Mouse (Mus musculus): ENCODE results near the gene Palm.

Gene Palm

DNA sequence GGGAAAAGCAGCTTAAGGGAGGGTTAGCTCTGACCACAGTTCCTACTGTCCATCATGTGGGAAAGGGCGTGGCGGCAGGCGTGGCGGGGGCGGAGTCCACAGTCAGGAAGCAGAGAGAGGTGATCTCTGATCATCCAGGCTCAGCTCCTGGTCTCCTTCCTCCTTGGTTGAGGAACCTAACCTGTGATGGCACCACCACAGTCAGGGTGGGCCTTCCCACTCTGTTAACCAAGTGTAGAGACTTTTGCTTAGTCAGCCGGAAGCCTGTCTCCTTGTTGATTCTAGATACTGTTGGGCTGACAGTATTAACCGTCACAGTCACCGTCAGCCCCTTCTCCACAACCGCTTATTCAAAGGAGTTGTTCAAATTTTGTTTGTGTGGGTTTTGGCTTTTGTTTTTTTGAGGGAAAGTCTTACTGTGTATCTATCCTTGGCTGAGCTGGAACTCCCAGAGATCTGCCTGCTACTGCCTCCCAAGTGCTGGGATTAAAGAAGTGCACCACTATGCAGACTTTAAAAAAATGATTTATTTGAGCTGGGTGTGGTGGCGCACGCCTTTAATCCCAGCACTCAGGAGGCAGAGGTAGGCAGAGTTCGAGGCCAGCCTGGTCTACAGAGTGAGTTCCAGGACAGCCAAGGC lies 5.0 kb downstream of the Palm start:
- no peak for DNase-seq (ENCODE audit: low spot score)

DNA sequence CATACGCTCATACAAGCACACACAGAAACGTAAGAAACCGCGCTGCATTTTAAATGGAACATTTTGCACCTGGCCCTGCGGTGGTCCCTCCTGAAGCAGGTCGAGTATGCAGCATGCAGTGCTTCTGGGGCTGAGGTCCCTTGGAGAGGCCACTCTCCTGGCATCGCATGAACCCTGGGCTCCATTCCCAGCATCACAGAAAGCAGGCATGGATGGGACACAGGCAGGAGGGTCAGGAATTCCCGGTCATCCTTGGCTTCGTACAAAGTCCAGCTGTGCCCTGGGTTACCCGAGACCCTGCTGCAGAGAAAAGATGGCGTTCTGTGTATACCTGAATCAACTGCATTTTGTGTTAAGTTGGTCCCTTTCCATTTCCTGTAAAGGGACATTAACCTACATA lies 7.1 kb downstream of the Palm start:
- DNase-seq (ENCODE audit: low spot score) = no peak

DNA sequence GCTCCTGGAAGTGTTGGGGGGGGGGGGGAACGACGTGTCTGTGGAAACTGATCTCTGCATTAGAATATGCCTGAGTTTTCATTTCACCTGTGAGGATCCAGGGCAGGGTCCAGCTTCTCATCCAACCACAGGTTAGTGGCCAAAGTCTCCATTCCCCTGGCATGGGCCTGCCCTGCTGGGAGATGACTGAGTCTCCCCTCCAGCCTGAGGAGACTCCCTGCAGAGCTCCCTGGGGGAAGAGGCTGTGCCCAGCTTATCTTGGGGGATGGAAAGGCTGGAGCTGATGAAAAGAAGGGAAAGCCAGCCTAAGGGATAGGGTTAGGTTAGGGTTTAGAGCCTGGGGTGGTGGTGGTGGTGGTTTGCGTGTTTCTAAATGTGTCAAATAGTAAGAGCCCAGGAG lies 8.5 kb downstream of the Palm start:
- DNase-seq (ENCODE audit: low spot score) = no peak

DNA sequence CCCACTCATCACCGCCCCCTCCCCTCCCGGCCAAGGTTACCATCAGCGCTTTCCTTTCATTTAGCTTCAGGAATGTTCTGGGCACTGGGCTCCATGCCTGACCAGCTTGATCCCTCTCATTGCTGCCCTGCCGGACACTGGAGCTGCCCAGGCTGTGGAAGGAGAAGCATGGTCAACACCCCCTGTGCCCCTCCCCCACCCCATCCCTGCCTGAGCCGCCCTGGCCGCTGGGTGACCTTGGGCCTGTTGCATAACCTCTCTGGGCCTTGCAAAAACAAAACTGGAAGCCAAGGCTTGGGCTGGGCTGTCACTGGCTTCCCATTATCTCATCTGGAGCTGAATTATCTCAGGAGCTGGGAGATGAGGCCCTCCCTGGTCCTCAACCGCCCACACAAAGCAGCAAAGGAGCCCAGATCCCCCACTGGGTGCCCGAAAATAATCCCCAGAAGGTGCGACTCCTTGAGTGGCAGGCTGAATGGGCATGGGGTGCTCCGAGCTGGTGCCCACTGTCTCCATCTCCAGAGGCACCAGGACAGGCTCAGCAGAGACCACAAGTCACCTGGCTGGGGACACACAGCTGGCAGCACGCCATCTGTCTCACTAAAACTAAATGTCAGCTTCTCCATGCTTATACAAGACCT lies 9.1 kb downstream of the Palm start:
- no peak for DNase-seq (ENCODE audit: low spot score)

DNA sequence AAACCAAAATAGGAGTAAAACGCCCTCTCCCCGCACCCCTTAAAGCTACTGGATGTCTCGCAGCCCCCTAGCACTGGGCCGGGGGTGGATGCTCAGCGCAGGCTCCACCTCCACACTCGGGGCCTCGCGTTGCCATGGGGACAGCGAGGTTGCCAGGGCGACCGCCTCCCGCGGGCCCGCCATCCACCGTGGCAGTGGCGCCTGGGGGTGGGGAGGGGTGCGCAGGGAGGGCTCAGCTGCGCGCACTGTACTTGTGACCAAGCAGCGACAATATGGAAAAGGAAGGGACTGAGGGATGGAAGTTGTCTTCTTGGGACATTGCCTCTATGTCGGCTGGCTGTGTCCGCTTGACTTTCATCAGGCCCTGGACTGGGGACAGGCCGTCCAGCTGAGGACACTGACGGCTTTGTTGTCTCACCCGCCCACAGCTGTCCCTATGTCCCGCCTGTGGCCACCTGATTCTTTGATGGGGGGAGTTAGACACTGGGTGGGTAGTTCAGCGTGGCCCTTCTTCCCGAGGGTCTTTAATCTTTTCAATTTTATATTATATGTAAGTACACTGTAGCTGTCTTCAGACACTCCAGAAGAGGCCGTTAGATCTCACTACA lies 10.4 kb downstream of the Palm start:
- DNase-seq (ENCODE audit: low spot score) = peak; percentile 87

DNA sequence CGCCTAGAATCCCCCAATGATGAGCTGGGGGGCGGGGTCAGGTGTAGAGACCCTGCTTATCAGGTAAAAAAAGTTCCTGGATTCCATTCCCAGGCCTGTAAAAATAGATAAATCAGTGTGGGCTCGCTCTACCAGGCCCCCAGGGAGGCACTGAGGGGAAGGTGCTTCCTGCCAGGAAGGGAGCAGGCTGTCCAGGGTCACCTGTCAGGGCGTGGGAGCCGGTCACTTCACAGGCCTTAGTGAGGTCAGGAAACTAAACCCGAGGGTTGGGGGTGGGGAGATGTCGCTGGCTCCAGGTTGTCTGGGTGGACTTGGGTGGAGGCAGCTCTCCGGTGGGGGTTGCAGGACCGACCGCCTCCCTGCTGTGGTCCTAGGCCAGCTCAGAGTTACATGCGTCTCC lies 12.3 kb downstream of the Palm start:
- DNase-seq (ENCODE audit: low spot score) = no peak

GRCm38 (mm10) chr10:79806331-79806730 lies 13.0 kb downstream of the Palm start:
- DNase-seq (ENCODE audit: low spot score) = no peak

DNA sequence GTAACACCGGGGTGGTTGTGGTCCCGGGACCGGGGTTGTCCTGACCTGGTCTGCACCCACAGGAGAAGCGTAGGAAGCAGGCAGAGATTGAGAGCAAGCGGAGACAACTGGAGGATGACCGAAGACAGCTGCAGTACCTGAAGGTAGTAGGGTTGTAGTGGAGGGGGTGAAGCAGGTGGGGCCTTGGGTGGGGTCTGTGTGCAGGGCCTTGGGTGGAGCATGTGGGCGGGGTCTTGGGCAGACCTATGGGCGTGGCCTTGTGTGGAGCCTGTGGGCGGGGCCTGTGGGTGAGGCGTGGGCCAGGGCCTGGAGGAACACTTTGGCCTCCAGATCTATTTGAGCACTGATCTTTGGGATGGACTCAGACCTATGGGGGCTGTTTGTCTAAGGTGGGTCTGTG lies 13.6 kb downstream of the Palm start:
- no peak for DNase-seq (ENCODE audit: low spot score)

DNA sequence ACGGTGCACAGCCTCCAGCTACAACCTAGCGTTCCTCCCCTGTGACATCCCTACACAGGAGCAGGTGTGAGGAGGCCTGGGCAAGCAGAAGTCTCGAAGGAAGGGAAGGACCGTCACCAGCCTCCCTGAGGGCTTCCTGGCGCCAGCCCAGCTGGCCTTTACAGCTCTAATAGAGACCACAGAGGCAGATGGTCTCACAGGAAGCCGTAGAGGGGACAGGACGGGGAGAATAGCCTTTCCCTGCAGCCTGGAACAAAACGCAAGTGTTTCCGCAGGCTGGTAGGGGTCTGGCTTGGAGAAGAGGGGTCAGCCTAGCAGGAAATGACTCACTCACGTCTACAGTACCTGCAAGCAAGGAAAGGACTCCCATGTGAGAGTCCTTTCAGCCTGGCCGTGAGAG lies 14.5 kb downstream of the Palm start:
- no peak for DNase-seq (ENCODE audit: low spot score)

- DNase-seq (ENCODE audit: low spot score) = no peak
Measured at GRCm38 (mm10) chr10:79808728-79809127, 15.4 kb downstream of the Palm start.

GRCm38 (mm10) chr10:79811736-79812637 lies 18.6 kb downstream of the Palm start:
- DNase-seq (ENCODE audit: low spot score) = peak; percentile 85

DNA sequence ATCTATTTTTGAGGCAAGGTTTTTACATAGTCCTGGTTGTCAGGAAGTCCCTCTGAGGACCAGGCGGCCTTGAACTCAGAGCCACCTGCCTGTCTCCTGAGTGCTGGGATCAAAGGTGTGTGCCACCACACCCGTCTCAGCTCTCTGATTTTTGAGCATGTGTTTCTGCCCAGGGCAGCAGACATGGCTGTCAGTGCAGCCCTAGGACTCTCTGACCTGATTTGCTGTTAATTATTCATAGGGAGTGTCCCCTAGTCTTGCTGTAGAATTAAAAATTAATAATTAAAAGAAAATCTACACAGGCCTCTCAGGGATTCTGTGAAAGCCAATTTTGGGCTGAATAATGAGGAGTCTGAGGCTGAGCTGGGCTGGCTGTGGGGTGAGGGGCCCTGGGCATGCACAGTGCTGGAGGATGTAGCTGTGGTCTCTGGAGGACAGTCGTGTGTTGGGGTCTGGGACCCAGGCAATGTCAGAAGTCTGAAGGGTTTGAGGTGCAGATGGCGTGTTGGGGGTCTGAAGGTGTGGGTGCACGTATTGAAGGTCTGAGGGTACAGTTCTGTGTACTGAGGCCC lies 21.0 kb downstream of the Palm start:
- no peak for DNase-seq (ENCODE audit: low spot score)

- DNase-seq (ENCODE audit: low spot score) = no peak
Measured at GRCm38 (mm10) chr10:79815671-79816494, 22.5 kb downstream of the Palm start.

- DNase-seq (ENCODE audit: low spot score) = no peak
Measured at GRCm38 (mm10) chr10:79817111-79817510, 23.7 kb downstream of the Palm start.

DNA sequence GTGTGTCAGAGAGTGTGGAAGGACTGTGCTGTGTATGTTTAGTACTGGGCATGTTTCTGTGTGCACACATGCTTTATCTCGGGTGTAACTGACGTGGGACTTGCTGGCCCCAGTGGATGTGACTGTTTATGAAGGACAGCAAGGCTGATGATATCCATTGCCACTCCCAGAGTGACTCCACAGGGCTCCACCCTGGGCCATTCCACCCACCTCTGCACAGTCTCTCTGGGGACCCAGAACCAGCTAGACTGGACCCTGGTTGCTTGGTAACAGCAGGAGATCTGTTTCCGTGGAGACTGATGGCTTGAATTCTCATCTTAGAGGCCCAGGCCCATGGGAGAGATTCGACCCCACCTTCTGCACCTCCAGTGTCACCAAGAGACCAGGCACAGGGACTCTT lies 24.9 kb downstream of the Palm start:
- no peak for DNase-seq (ENCODE audit: low spot score)

DNA sequence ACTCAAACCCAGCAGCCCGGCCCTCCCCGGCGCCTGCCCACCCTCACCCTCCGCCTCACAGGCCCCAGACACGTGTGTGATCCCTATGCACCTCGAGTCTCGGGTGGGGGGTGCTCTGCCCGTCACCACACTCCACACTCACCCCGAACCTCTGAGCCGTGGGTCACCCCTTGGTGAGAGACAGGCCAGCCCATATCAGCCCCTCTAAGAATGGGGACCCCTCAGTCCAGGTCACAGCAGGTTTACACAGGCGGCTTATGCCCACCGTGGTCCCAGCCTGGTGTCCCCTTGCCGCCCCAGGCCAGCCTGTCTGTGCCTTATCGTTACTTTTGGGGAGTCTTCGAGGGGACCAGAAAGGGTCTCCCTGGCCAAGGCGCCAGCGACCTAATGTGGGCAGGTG lies 26.2 kb downstream of the Palm start:
- DNase-seq (ENCODE audit: low spot score) = no peak

GRCm38 (mm10) chr10:79820277-79820676 lies 26.9 kb downstream of the Palm start:
- DNase-seq (ENCODE audit: low spot score) = no peak

DNA sequence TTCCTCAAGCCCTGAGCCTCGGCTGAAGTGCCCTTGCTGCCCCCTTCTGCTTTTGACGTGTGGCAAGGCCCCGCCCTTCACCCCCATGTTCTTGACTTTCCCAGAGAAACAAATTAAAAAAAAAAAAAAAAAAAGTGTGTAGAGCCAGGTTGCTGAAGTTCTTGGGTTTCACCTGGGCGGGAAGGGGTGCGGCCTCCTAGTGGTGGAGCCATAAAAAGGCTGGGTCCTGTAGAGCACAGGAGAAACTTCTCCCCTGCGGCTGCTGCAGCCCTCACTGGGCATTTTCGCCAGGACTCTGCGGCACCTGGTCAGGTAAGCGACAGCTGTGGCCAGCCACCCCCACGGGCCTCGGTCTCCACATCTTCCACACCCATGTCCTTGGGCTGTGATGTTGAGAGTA lies 27.4 kb downstream of the Palm start, which contains the start of gene Misp:
Gene Misp, plus strand, starts transcription at position 208 of the 400 bp plus-strand sequence.
- no peak for DNase-seq (ENCODE audit: low spot score)

DNA sequence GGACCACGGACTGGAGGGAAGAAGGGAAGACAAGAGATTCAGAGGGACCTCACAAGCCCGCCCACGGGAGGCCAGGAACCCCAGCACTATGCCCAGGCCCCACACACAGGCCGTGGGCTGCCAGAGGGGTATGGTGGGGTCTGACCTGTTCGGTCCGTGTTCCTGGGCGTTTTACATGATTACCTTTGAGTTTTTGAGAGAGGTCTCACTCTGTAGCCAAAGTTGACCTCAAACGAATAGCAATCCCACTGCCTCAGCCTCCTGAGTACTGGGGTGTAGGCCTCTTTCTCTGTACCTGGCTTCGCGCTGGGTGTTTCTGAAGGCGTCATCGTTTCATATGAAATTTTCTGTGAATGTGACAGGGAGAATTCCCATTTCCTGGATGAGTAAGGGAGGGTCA lies 28.4 kb downstream of the Palm start:
- DNase-seq (ENCODE audit: low spot score) = no peak

GRCm38 (mm10) chr10:79822372-79822771 lies 29.0 kb downstream of the Palm start:
- no peak for DNase-seq (ENCODE audit: low spot score)

DNA sequence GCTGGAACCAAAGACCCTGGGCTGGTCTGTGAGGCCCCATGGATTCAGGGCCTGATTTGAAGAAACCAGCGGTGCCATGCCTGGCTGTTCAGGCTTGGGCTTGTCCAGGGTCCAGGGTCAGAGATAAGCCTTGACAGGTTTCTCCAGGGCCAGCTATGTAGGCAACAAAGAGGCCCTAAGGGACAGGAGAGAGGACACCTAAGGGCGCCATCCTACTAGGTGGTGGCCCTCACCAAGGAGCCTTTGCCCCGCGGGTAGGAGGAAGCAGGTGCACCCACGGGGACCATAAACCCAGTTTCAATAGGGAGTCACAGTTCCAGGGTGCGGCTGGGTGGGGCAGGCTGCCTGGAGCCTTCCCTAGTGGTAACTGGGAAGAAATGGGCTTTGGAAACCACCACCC lies 29.6 kb downstream of the Palm start:
- DNase-seq (ENCODE audit: low spot score) = no peak

Measured in embryo, embryonic 10 days (tissue).